ENCODE assay signal across 13 mouse cellular contexts in the genomic region with DNA sequence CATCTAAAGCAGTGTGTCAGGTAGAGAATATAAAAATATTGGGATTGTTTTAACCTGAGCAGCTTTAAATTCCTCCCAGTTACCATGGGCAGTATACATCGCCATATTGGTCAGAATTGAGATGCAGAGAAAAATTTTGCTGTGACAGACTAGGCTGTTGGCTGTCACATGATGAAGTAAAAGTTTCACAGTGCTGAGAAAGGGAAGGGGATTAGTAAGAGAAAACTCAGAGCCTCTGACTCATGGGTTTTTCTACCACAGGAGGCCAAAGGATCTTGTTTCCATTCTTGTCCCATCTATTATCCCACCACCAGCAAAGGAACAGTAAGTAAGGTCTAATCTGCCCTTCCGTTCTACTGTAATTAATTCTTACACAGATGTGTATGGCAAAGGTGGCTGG.
"Had no signal": no experiment of that assay in that cellular context is flagged by ENCODE, and none has a peak within 500 bp of the region (broad histone marks: within the 10 kb centered on the region; RNA-seq: fewer than 3 reads in every experiment).

No protein-coding gene starts in this region.

- ATAC-seq: midbrain, embryonic 13.5 days; midbrain, embryonic 16.5 days had no signal

- H3K9ac ChIP-seq: liver, embryonic 13.5 days; midbrain, embryonic 13.5 days had no signal

- H3K4me3 ChIP-seq: left cerebral cortex, adult 2 months; liver, embryonic 13.5 days; megakaryocyte, embryonic 14.5 days; midbrain, embryonic 10.5 days; midbrain, embryonic 13.5 days had no signal

- H3K36me3 ChIP-seq: liver, embryonic 13.5 days; midbrain, embryonic 10.5 days; midbrain, embryonic 13.5 days had no signal

- H3K27ac ChIP-seq: left cerebral cortex, adult 2 months; liver, embryonic 13.5 days; macrophage; midbrain, embryonic 10.5 days; midbrain, embryonic 13.5 days had no signal

- H3K4me1 ChIP-seq: liver, embryonic 13.5 days; midbrain, embryonic 10.5 days; midbrain, embryonic 13.5 days had no signal

- H3K4me2 ChIP-seq: liver, embryonic 13.5 days; midbrain, embryonic 13.5 days had no signal

- H3K27me3 ChIP-seq: liver, embryonic 13.5 days; megakaryocyte, embryonic 14.5 days; midbrain, embryonic 13.5 days had no signal

- H3K9me3 ChIP-seq: liver, embryonic 13.5 days; megakaryocyte, embryonic 14.5 days; midbrain, embryonic 10.5 days; midbrain, embryonic 13.5 days had no signal

- DNase-seq: kidney, adult 9 months; kidney, postnatal 25 days; layer of hippocampus, postnatal 36 days; liver, embryonic 13.5 days; lung, adult 2 months; thymus, adult 18-20 months; thymus, postnatal 36 days had no signal
